Mouse (Mus musculus) lung, postnatal 0 days (tissue): ENCODE results near the gene Ttll11.

Source experiments
- CTCF ChIP-seq: IDR thresholded peaks from 2 replicates; pipeline ENCODE4 v1.5.1; 2016; ENCODE audit warnings: antibody characterized with exemption, mild to moderate bottlenecking
- EP300 ChIP-seq: IDR thresholded peaks from 2 replicates; pipeline ENCODE4 v1.6.1; 2016; ENCODE audit warnings: antibody characterized with exemption, mild to moderate bottlenecking, control low read depth

DNA sequence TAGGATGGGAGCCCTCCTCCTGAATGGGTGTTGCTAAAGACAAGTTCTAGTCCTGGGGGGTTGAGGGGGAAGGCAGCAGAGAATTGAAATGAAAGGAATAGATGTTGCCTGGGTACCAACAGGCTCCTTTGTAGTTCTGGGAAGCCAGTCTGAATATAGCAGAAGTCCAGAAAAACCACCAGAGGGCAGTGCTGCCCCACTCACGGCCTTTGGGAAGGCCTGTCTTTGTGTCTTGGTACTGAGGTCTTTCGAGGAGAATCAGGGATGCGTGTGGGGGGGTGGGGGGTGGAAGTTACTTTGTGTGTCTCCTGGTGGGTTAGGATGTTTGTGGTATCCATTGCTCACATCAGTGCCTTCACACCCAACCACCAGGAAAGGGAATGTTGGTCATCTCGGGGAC, 29.7 kb upstream of the Ttll11 start:
- TF ChIP-seq EP300 (no peak), CTCF (peak; percentile 92)
